Mouse (Mus musculus) ES-Bruce4 (cell line): ENCODE data around the gene Sestd1.

Experiments
- CTCF ChIP-seq: IDR thresholded peaks from one replicate; pipeline ENCODE4 v1.8.1; 2011; ENCODE audit warnings: low read depth, low read length
- EP300 ChIP-seq: IDR thresholded peaks from 2 replicates; pipeline ENCODE4 v1.6.1; 2011; ENCODE audit warnings: low read depth, low read length; ENCODE audit not compliant: insufficient read depth
- POLR2A ChIP-seq: IDR thresholded peaks from one replicate; pipeline ENCODE4 v1.8.1; 2011; ENCODE audit warnings: low read length; ENCODE audit not compliant: insufficient read depth

GRCm38 (mm10) chr2:77176413-77176812, 104.0 kb downstream of the Sestd1 start:
- TF ChIP-seq CTCF (no peak), POLR2A (no peak), EP300 (no peak)
